Mouse (Mus musculus) embryonic facial prominence, embryonic 11.5 days (tissue): ENCODE data around the gene Tbl3. TPM values are rescaled to one million over a fixed set of nuclear protein-coding genes. Genes with fewer than 3 reads are reported as not detected.

Source experiments
- ATAC-seq: fragments of 200-750 bp; cut with Nextera tagmentation; replicated peaks from 2 replicates; pipeline ENCODE4 v1.8.0; 2017; ENCODE audit warnings: low read depth; ENCODE audit not compliant: insufficient number of reproducible peaks, low FRiP score, low TSS enrichment
- DNase-seq: peaks from one replicate; pipeline ENCODE4 v3.0.0-alpha.2; 2015; ENCODE audit warnings: low spot score
- H3K27ac ChIP-seq: fragments of 300-500 bp; sonication (generic); replicated peaks from 2 replicates; pipeline ENCODE4 v1.5.1; 2014; ENCODE audit warnings: mild to moderate bottlenecking, low read depth, low read length, control low read depth
- H3K27me3 ChIP-seq: fragments of 300-500 bp; sonication (generic); 2 replicates; pipeline ENCODE4 v1.6.1; 2014; ENCODE audit warnings: mild to moderate bottlenecking, low read length, moderate library complexity, mixed read lengths; ENCODE audit not compliant: control insufficient read depth, insufficient read depth
- H3K36me3 ChIP-seq: fragments of 300-500 bp; sonication (generic); replicated peaks from 2 replicates; pipeline ENCODE4 v1.6.1; 2014; ENCODE audit warnings: low read depth, mild to moderate bottlenecking, low read length, moderate library complexity, mixed read lengths; ENCODE audit not compliant: control insufficient read depth, insufficient read depth
- H3K4me1 ChIP-seq: fragments of 300-500 bp; sonication (generic); 2 replicates; pipeline ENCODE4 v1.6.1; 2014; ENCODE audit warnings: low read length, mixed read lengths; ENCODE audit not compliant: control insufficient read depth, insufficient read depth
- H3K4me2 ChIP-seq: fragments of 300-500 bp; sonication (generic); 2 replicates; pipeline ENCODE4 v1.6.1; 2014; ENCODE audit warnings: low read depth, mild to moderate bottlenecking, control low read depth, low read length, moderate library complexity
- H3K4me3 ChIP-seq: fragments of 300-500 bp; sonication (generic); 2 replicates; pipeline ENCODE4 v1.5.1; 2014; ENCODE audit warnings: low read depth, low read length, control low read depth
- H3K9ac ChIP-seq: fragments of 300-500 bp; sonication (generic); replicated peaks from 2 replicates; pipeline ENCODE4 v1.6.1; 2014; ENCODE audit warnings: mild to moderate bottlenecking, control low read depth, low read length
- H3K9me3 ChIP-seq: fragments of 300-500 bp; sonication (generic); replicated peaks from 2 replicates; pipeline ENCODE4 v1.6.1; 2016; ENCODE audit warnings: mild to moderate bottlenecking, low read length, inconsistent platforms, mixed read lengths; ENCODE audit not compliant: control insufficient read depth
- WGBS: fragments of 180-500 bp; shearing (Covaris S2); extraction: QIAGEN DNeasy Blood & Tissue Kit; methylation state at CpG from one replicate; pipeline ENCODE4 v1.1.7; 2014; 5-methylcytosine and 5-hydroxymethylcytosine counted together
- polyA plus RNA-seq: library from polyadenylated mRNA; unstranded; fragments of >200 nt; fragmentation: Nextera tagmentation; extraction: Ambion mirVana; gene quantifications from 2 replicates; pipeline ENCODE4 v1.2.1, GENCODE M21; 2014

Tbl3 gene
- polyA plus RNA-seq = 96.3 and 102 TPM in 2 replicates

DNA sequence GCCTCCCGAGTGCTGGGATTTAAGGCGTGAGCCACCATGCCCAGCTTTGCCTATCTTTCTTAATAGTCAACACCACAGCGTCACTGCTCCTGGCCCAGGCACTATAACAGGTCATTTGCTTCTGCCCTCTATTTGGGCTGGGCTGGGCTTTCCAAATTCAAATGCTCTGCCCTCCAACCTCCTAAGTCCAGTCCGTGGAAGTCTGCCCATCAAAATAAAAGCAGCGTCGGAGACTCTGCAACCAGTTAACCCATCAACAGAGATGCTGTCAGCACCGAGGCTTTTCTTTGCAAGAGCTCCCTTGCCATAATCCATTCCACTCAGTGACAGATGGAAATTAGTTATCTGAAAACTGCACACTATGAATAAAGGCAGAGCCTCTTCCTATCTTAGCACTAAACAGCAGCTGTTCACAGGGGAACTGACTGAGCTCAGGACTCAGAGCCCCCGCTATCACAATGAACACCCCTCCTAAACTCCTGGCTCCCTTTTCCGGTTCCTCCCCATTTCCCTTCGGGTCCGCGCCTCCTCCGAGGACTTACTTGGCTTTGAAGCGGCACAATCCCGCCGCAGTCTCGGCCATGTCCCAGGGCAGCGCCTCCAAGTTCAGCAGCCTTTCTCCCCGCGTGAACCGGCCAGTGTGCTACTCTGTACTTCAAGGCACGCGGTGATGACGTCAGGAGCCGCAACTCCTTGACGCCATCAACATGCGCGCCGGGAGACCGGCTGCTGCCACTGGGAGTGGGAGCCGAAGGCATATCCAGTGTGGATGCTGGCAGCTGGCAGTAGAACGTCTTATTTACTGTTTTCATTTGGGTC, at the start of gene Tbl3:
Tbl3 (minus strand) TSS at position 679 of the 819 bp plus-strand sequence.
- Histone ChIP-seq H3K4me2 (peak within 1 kb of the TSS; percentile 72), H3K9ac (peak within 1 kb of the TSS; percentile 67), H3K4me3 (peak within 1 kb of the TSS; percentile 56), H3K36me3 (peaks cover 4% of the 10 kb centered on the region), H3K27me3 (no peaks in the 10 kb centered on the region), H3K27ac (no peak within 1 kb of the TSS), H3K9me3 (no peaks in the 10 kb centered on the region), H3K4me1 (no peaks in the 10 kb centered on the region)
- peak; percentile 71 for ATAC-seq
- DNase-seq = peak; percentile 97
- WGBS = 3% methylated on average over 32 of the region's 32 CpGs

DNA sequence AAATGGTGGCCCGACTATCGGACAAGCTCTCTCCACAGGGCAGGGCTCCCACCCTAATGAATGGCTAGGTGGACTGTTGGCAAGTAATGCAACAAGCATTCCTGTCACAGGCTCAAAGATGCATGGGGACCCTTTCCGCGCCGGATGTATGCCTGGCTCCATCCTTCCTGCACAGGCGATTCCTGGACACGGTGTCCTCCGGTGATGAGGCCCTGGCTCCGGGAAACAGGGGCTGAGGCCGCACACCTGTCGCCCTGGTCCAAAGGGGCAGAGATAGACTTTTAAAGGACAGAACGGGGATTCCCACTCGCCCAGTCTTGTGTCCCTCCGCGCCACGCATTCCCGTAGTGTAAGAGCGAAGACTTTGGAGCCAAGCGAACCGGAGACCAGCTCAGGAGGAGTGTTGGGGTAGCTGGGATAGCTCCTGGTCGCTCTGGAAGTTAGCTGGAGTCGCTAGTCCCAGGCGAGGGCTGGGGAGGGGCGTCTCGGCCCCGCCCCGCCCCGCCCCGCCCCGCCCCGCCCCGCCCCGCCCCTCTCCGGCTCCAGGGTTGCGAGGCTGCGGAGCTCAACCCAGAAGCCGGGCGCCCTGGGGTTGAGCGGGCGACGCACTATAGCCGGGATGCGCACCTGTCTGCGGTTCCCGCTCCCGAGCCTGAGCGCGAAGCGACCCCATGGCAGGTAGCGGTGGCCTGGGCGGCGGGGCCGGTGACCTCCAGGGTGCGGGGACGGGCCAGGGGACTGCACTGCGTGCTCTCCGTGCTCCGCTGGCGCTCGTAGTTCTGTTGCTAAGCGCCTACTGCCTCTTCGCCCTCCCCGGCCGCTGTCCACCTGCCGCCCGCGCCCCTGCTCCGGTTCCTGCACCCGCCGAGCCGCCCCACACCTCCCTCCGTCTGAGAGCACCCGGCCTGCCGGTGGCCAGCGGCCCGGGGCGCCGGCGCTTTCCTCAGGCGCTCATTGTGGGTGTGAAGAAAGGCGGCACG, 45.2 kb upstream of the Tbl3 start, which contains the start of gene Hs3st6:
Hs3st6 (plus strand) TSS at position 574 of the 980 bp plus-strand sequence.
- DNase-seq = peak; percentile 63
- Histone ChIP-seq H3K9ac (peak within 1 kb of the TSS; percentile 55), H3K27ac (no peak within 1 kb of the TSS), H3K27me3 (peaks cover 45% of the 10 kb centered on the region), H3K9me3 (no peaks in the 10 kb centered on the region), H3K4me3 (peak within 1 kb of the TSS; percentile 53), H3K4me1 (peaks cover 3% of the 10 kb centered on the region; the same call in 1 of the 2 replicates), H3K36me3 (no peaks in the 10 kb centered on the region), H3K4me2 (peak within 1 kb of the TSS; percentile 97)
- under 1% methylated on average over 68 of the region's 82 CpGs for WGBS
- ATAC-seq = peak; percentile 74

- peaks cover 45% of the 10 kb centered on the region for H3K27me3 ChIP-seq
- no peak overlapping the region for H3K9ac ChIP-seq
- H3K27ac ChIP-seq = no peak overlapping the region
- H3K4me3 ChIP-seq = no peak overlapping the region
- H3K9me3 ChIP-seq = no peaks in the 10 kb centered on the region
- peaks cover 3% of the 10 kb centered on the region; the same call in 1 of the 2 replicates for H3K4me1 ChIP-seq
- no peak overlapping the region for H3K4me2 ChIP-seq
- DNase-seq (no peak), ATAC-seq (no peak)
- H3K36me3 ChIP-seq = no peaks in the 10 kb centered on the region
- WGBS = 20% methylated on average over 4 of the region's 4 CpGs
These were observed 44.1 kb upstream of the Tbl3 start for GRCm38 (mm10) chr17:24751528-24751927.

DNA sequence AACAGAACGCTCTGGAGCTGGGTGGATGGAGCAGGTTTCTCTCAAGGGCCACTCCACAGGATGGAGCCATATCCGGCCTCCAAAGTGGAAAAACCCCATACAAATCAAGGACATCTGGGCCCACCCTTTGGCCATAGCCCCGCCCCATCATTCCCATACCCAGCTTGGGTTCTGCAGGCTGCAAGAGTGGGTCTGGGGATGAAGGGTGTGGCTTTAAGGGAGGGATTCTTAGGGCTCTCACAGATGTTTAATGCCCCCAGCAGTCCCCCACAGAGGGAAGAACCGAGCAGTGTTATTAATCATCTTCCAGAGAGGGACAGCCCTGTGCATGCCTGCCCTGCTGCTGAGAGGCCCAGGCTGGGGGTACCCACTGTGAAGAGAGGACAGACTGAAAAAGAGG, 39.5 kb upstream of the Tbl3 start:
- ATAC-seq = 0 out of 2 replicates have a peak, but pooled peaks have one; percentile 27
- Histone ChIP-seq H3K27me3 (peaks cover 17% of the 10 kb centered on the region), H3K27ac (no peak overlapping the region; the same call in 1 of the 2 replicates), H3K9me3 (no peaks in the 10 kb centered on the region), H3K4me1 (peaks cover 2% of the 10 kb centered on the region; the same call in 1 of the 2 replicates), H3K4me2 (no peak overlapping the region), H3K4me3 (no peak overlapping the region), H3K36me3 (no peaks in the 10 kb centered on the region), H3K9ac (no peak overlapping the region)
- WGBS = 39% methylated on average over 4 of the region's 4 CpGs
- DNase-seq = no peak

DNA sequence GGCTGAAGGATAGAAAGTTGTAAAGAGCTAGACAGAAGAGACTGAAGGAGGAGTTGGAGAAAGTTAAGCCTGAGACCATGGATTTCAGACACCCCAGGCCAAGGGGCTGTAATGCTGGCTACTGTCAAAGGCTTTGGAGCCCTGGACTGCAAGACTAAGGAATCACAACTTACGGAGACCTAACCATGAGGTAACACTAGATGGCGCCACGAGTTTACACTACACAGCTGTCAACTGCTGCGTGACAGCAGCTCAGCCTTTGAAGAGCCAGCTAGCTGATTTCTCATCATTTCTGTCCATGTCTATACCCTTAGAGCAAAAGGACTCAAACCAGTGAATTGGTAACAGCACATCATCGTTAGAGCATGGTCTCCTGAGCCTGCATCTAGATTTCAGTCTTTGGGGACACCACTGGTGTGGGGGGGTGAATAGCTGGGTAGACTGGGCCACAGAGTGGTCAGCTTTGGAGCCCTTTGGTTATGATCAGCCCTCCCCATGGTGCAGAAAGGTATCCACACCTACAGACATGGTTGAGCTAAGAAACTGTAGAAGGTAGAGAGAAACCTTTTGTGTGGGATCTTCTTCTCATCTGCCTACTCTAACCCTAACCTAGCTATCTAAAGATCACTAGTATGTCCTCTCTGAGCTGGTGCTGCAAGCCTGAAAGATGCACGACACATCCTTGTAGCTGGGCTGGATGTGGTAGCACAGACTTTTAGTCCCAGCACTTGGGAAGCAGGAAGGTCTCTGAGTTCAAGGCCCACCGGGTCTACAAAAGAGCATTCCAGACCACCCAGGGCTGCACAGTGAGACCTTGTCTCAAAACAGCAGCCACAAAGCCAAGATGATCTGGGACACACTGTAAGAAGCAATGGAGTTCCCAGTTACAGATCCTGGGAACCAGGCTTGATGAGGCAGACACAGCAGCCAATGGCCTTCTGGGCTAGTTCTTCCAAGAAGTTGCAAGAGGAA, 38.4 kb upstream of the Tbl3 start:
- peaks cover 2% of the 10 kb centered on the region; the same call in 1 of the 2 replicates for H3K4me1 ChIP-seq
- H3K36me3 ChIP-seq = no peaks in the 10 kb centered on the region
- ATAC-seq (0 out of 2 replicates have a peak, but pooled peaks have one; percentile 20), DNase-seq (peak; percentile 95)
- H3K4me3 ChIP-seq = no peak overlapping the region
- H3K9ac ChIP-seq = no peak overlapping the region
- H3K9me3 ChIP-seq = no peaks in the 10 kb centered on the region
- no peak overlapping the region for H3K27ac ChIP-seq
- H3K4me2 ChIP-seq = no peak overlapping the region
- peaks cover 9% of the 10 kb centered on the region for H3K27me3 ChIP-seq
- WGBS = 21% methylated on average over 7 of the region's 7 CpGs

DNA sequence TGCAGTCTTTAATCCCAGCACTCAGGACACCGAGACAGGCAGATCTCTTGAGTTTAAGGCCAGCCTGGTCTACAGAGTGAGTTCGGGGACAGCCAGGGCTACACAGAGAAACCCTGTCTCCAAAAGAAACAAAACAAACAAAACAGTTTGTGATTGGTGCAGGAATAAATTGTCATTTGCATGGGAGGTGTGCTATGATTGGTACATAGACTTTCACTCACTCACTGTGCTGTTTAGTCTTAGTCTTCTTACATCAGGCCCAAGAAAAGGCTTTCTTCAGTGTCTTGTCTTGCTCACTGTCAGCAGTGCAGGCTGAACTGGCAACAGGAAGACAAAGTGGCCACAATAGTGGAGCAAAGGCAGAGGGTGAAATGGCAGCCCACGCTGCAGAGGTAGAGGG, 36.9 kb upstream of the Tbl3 start:
- peaks cover 2% of the 10 kb centered on the region; the same call in 1 of the 2 replicates for H3K4me1 ChIP-seq
- no peaks in the 10 kb centered on the region for H3K27me3 ChIP-seq
- H3K9me3 ChIP-seq = no peaks in the 10 kb centered on the region
- DNase-seq (no peak), ATAC-seq (no peak)
- no peaks in the 10 kb centered on the region for H3K36me3 ChIP-seq
- no peak overlapping the region for H3K27ac ChIP-seq
- 66% methylated on average over 3 of the region's 3 CpGs for WGBS
- no peak overlapping the region for H3K4me2 ChIP-seq
- no peak overlapping the region for H3K9ac ChIP-seq
- no peak overlapping the region for H3K4me3 ChIP-seq

- Histone ChIP-seq H3K4me3 (no peak overlapping the region), H3K9me3 (no peaks in the 10 kb centered on the region), H3K9ac (no peak overlapping the region), H3K27me3 (no peaks in the 10 kb centered on the region), H3K4me2 (no peak overlapping the region), H3K4me1 (peaks cover 2% of the 10 kb centered on the region; the same call in 1 of the 2 replicates), H3K36me3 (no peaks in the 10 kb centered on the region), H3K27ac (no peak overlapping the region)
- DNase-seq = no peak
- 78% methylated on average over 5 of the region's 5 CpGs for WGBS
- ATAC-seq = no peak
These were observed 36.4 kb upstream of the Tbl3 start for GRCm38 (mm10) chr17:24743896-24744295.
